Mouse (Mus musculus) E14TG2a.4 (cell line): ENCODE measurements at regions not wholly inside any gene's neighbourhood (a gene's known extent, or its start where the extent isn't known, plus 50 kb on each side); places are given as distances from the start of the nearest gene placed in this dataset.
A peak's percentile ranks its signal among the peaks of the same experiment; 100 is the strongest.

Experiments
- H3K27me3 ChIP-seq: 2 replicates; pipeline ENCODE4 v1.6.1; 2014; ENCODE audit warnings: low read length, control low read depth; ENCODE audit not compliant: insufficient read depth
- H3K36me3 ChIP-seq: 2 replicates; pipeline ENCODE4 v1.6.1; 2014; ENCODE audit warnings: low read length, control low read depth; ENCODE audit not compliant: insufficient read depth
- H3K4me1 ChIP-seq: replicated peaks from 2 replicates; pipeline ENCODE4 v1.6.1; 2014; ENCODE audit warnings: low read depth, low read length, control low read depth
- H3K4me3 ChIP-seq: replicated peaks from 2 replicates; pipeline ENCODE4 v1.5.1; 2014; ENCODE audit warnings: mild to moderate bottlenecking, low read length
- H3K9me3 ChIP-seq: 2 replicates; pipeline ENCODE4 v1.6.1; 2014; ENCODE audit warnings: low read length, control low read depth
- CTCF ChIP-seq: conservative IDR thresholded peaks from 2 replicates; pipeline ENCODE4 v1.5.1; 2014; ENCODE audit warnings: low read length
- NANOG ChIP-seq: IDR thresholded peaks from 2 replicates; pipeline ENCODE4 v1.6.1; 2014; ENCODE audit warnings: borderline replicate concordance, low read length, mixed read lengths
- POU5F1 ChIP-seq: IDR thresholded peaks from 2 replicates; pipeline ENCODE4 v1.6.1; 2014; ENCODE audit warnings: low read length, borderline replicate concordance

DNA sequence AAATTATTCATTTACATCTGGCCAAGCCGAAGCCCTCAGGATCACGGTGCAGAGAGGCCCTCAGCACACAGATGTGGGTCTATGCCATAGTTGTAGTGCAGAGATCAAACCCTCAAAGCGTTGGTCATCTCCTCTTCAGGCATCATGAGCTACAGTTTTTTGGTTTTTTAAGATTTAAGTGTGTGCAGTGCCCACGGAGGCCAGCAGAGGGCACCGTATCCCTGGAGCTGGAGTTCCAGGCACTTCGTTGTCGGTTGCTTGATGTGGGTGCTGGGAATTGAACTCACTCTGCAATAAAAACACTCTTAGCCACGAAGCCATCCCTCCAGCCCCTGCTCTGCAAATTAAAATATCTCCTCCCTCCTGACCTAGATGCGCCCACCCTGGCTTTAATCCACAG is 58.3 kb upstream of the Tmem132d start:
- H3K4me3 ChIP-seq: no peak overlapping the region
- no peaks in the 10 kb centered on the region for H3K36me3 ChIP-seq
- peaks cover 11% of the 10 kb centered on the region for H3K9me3 ChIP-seq
- TF ChIP-seq NANOG: no peak
- peak; percentile 86 for TF ChIP-seq CTCF
- peaks cover 31% of the 10 kb centered on the region for H3K4me1 ChIP-seq
- H3K27me3 ChIP-seq: peaks cover 5% of the 10 kb centered on the region; the same call in 1 of the 2 replicates

DNA sequence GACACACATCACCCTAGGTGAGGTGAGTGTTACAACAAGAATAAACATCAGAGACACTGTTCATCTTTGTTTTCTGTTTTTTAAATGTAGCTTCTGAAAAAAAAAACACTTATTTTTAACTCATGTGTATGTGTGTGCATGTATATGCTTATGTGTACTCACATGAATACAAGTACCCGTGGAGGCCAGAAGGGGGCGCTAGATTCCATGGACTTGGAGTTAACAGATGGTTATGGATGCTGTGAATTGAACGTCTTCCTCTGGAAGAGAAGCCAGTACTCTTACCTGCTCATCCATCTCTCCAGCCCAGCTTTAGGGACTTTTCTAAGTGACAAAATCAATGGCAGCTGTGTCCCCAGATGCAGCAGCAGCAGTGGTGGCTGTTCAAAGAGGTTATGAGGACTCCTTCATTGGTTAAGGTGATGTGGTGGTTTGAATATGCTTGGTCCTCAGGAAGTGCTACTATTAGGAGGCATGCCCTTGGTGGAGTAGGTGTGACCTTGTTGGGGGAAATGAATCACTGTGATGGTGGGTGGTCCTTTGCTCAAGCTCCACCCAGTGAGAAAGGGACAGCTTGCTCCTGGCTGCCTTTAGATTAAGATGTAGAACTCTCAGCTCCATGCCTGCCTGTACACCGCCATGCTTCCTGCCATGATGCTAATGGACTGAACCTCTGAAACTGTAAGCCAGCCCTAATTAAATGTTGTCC is 56.1 kb upstream of the Tmem132d start:
- TF ChIP-seq NANOG (no peak), CTCF (peak; percentile 64)
- no peaks in the 10 kb centered on the region for H3K36me3 ChIP-seq
- peaks cover 46% of the 10 kb centered on the region for H3K4me1 ChIP-seq
- no peak overlapping the region for H3K4me3 ChIP-seq
- peaks cover 11% of the 10 kb centered on the region for H3K9me3 ChIP-seq
- H3K27me3 ChIP-seq: peaks cover 5% of the 10 kb centered on the region; the same call in 1 of the 2 replicates

DNA sequence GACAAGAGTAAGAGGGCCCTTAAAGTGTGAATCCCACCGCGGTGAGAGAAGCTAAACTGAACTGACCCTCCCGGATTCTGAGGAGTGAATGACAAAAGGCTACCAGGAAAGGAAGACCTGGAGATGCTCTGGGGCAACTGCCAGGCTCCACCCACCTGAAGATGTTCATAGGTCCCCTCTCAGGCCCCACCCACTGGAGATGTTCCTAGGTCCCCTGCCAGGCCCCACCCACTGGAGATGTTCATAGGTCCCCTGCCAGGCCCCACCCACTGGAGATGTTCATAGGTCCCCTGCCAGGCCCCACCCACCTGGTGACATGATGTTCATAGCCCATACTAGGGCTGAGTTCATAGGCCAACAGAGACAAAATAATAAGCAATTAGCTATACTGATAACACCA is 54.5 kb upstream of the Tmem132d start:
- Histone ChIP-seq H3K9me3 (peaks cover 11% of the 10 kb centered on the region), H3K4me1 (peaks cover 61% of the 10 kb centered on the region), H3K27me3 (0 out of 2 replicates have a peak, but pooled peaks cover 3% of the 10 kb centered on the region), H3K36me3 (no peaks in the 10 kb centered on the region), H3K4me3 (no peak overlapping the region)
- TF ChIP-seq NANOG: no peak
- no peak for TF ChIP-seq CTCF
- TF ChIP-seq POU5F1: no peak

DNA sequence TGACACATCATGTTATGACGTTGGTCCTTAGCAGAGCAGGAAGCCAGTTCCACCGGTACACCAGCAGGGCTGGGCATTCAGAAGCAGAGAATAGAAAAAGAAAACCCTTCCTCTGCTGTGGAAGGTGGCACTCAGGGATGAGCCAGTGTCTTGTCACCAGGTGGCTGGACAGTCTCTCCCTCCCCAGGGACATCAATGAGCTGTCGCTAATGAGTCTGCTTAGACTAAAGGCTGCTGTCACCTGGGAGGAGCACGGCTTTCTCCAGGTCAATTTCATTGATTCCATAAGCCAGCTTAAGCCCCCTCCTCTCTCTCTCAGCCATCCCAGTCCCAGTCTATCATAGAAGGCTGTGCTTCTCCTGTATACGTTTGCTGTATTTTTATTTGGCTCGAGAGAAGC is 51.2 kb upstream of the Tmem132d start:
- TF ChIP-seq CTCF (no peak), NANOG (no peak), POU5F1 (no peak)
- H3K4me3 ChIP-seq: no peak overlapping the region
- H3K9me3 ChIP-seq: peaks cover 12% of the 10 kb centered on the region
- peaks cover 68% of the 10 kb centered on the region for H3K4me1 ChIP-seq
- H3K27me3 ChIP-seq: peaks cover 6% of the 10 kb centered on the region; the same call in 1 of the 2 replicates
- no peaks in the 10 kb centered on the region for H3K36me3 ChIP-seq

DNA sequence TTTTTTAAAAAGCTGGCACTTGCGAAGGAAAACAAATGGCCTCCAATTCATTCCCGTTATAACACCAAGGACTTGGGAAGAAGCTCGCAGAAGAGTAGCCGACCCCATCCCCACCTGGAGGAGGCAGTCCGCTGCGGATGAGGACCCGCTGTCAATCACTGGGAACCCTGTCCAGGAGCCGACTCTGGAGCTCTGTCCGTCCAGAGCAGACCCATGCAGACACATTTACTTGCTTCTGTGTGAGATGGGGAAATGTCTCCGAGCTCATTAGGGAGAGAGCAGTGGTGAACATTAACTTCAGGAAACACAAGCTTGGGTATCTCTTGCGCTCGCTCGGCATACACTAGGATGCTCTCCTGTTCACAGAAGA is 50.5 kb upstream of the Tmem132d start:
- H3K9me3 ChIP-seq: peaks cover 14% of the 10 kb centered on the region
- H3K4me3 ChIP-seq: peak overlapping the region; percentile 66
- H3K4me1 ChIP-seq: peaks cover 68% of the 10 kb centered on the region
- no peaks in the 10 kb centered on the region for H3K36me3 ChIP-seq
- peaks cover 6% of the 10 kb centered on the region; the same call in 1 of the 2 replicates for H3K27me3 ChIP-seq
- TF ChIP-seq CTCF: no peak
- TF ChIP-seq NANOG: no peak
- TF ChIP-seq POU5F1: no peak

DNA sequence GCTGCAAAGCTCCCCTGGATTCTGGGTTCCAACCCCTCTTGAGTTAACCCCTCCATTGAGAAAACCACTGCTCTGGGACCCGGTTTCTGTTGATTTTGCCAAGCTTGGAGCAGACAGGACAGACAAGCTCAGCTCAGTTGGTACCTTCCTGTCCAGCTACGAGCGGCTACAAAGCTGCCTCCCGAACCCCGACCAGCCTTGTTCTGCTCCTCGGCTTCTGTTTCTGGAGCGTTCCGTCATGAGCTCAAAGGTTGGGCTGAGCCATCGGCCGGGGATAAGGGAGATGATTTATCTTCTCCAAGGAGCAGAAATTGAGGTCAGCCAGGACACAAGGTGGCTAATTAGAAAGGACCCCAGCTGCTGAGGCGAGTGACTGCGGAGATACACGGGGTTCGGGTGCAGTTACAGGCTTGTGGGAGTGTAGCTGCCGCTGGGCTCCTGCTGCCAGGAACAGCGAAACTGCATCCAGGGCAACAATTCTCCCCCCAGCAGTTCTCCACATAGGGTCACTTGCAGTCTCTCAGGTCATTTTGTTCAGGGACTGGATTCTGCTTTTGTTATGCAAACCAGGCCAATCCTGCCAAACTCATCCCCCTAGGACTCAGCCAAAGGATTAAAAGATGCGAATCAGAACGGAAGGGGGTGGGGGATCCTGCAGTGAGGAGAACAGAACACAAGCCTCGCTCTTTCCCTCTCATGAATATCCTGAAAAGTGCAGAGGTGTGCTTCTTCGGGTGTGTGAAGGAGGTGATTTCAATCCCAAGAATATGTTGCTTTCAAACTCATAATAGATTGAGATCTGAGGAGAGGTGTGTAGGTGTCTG is 50.0 kb upstream of the Tmem132d start:
- Histone ChIP-seq H3K36me3 (no peaks in the 10 kb centered on the region), H3K4me3 (peak overlapping the region; percentile 66)

More for the DNA sequence above, 50.0 kb upstream of the Tmem132d start:
- peaks cover 14% of the 10 kb centered on the region for H3K9me3 ChIP-seq
- H3K4me1 ChIP-seq: peaks cover 63% of the 10 kb centered on the region
- TF ChIP-seq POU5F1 (peak; percentile 99), CTCF (no peak), NANOG (no peak; the same call in 1 of the 2 replicates)
- peaks cover 6% of the 10 kb centered on the region; the same call in 1 of the 2 replicates for H3K27me3 ChIP-seq
